Mouse (Mus musculus) liver, embryonic 13.5 days (tissue): ENCODE results near the gene Rrp1. TPM values are rescaled to one million over a fixed set of nuclear protein-coding genes. Genes with fewer than 3 reads are reported as not detected.

ENCODE experiments used
- ATAC-seq: fragments of 200-750 bp; cut with Nextera tagmentation; 2 replicates; pipeline ENCODE4 v1.8.0; 2017; ENCODE audit warnings: low read depth, mild to moderate bottlenecking, moderate number of reproducible peaks, moderate library complexity
- DNase-seq: peaks from one replicate; pipeline ENCODE4 v3.0.0; 2022
- H3K27ac ChIP-seq: fragments of 300-500 bp; sonication (generic); 2 replicates; pipeline ENCODE4 v1.5.1; 2015; ENCODE audit warnings: moderate library complexity, mild to moderate bottlenecking, inconsistent platforms
- H3K27me3 ChIP-seq: fragments of 300-500 bp; sonication (generic); 2 replicates; pipeline ENCODE4 v1.6.1; 2015; ENCODE audit warnings: mild to moderate bottlenecking, inconsistent platforms
- H3K36me3 ChIP-seq: fragments of 300-500 bp; sonication (generic); 2 replicates; pipeline ENCODE4 v1.6.1; 2015; ENCODE audit warnings: mild to moderate bottlenecking, inconsistent platforms
- H3K4me1 ChIP-seq: fragments of 300-500 bp; sonication (generic); replicated peaks from 2 replicates; pipeline ENCODE4 v1.6.1; 2015; ENCODE audit warnings: inconsistent platforms
- H3K4me2 ChIP-seq: fragments of 300-500 bp; sonication (generic); 2 replicates; pipeline ENCODE4 v1.6.1; 2015; ENCODE audit warnings: inconsistent platforms, mild to moderate bottlenecking, moderate library complexity
- H3K4me3 ChIP-seq: fragments of 300-500 bp; sonication (generic); replicated peaks from 2 replicates; pipeline ENCODE4 v1.5.1; 2015; ENCODE audit warnings: mild to moderate bottlenecking, inconsistent platforms
- H3K9ac ChIP-seq: fragments of 300-500 bp; sonication (generic); 2 replicates; pipeline ENCODE4 v1.6.1; 2015; ENCODE audit warnings: mild to moderate bottlenecking, inconsistent platforms
- H3K9me3 ChIP-seq: fragments of 300-500 bp; sonication (generic); replicated peaks from 2 replicates; pipeline ENCODE4 v1.6.1; 2016; ENCODE audit warnings: inconsistent platforms
- WGBS: fragments of 180-500 bp; shearing (Covaris S2); methylation state at CpG from one replicate; pipeline ENCODE4 v1.1.7; 2015; ENCODE audit not compliant: insufficient replicate concordance; 5-methylcytosine and 5-hydroxymethylcytosine counted together
- polyA plus RNA-seq: library from polyadenylated mRNA; unstranded; fragments of >200 nt; fragmentation: Nextera tagmentation; extraction: Ambion mirVana; gene quantifications from 2 replicates; pipeline ENCODE4 v1.2.1, GENCODE M21; 2015

Rrp1 gene
- polyA plus RNA-seq, 1 experiment from 2014 or later: 160 TPM

DNA sequence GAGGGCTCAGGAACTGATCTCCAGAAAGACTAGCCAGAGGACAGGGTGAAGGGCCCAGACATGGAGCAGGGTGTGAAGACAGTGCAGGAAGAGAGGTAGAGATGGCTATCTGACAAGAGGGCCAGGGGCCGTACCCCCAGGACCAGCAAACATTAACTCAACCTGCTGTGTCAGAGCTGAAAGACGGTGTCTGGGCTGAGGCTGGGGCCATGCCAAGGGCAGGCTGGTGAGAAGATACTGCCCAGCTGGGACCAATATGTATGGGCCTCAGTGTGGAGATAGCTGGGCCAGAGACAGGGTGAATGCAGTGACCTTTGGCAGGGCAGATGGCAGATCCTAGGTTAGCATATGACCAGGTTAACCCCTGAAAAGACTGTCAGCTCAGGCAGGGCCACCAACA lies 11.7 kb downstream of the Rrp1 start:
- ATAC-seq (no peak), DNase-seq (no peak)
- Histone ChIP-seq H3K9ac (no peak overlapping the region), H3K4me3 (no peak overlapping the region), H3K4me2 (no peak overlapping the region), H3K9me3 (no peaks in the 10 kb centered on the region), H3K27ac (no peak overlapping the region), H3K36me3 (peaks cover 65% of the 10 kb centered on the region), H3K27me3 (no peaks in the 10 kb centered on the region), H3K4me1 (peaks cover 36% of the 10 kb centered on the region)
- WGBS: 70% methylated on average over 2 of the region's 2 CpGs

DNA sequence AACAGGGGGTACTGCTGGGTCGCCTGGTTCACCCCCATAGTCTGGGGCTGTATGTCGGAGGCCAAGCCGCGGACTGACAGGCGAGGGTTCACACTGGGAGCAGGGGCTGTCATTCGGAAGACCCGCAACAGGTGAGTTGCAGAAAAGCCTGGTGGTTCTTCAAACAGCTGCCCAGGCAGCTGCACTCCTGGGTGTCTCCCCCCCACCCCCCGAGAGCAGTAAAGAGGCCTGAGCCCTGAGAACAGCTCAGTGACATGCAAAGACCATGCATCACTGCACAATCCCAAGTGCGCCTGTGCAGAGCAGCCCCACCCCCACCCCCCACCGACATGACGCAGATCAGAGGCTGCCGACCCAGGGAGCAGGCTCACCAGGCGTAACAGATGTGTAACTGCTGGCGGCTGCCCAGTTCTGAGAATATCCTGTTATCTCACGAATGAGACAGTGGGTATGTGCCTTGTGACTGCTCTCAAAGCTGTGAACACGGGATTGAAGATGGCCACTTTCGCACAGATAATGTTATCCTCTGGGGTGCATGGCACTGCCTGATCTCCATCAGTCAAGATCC lies 13.7 kb downstream of the Rrp1 start:
- peaks cover 48% of the 10 kb centered on the region for H3K36me3 ChIP-seq
- peak; percentile 88 for ATAC-seq
- peak; percentile 66 for DNase-seq
- peaks cover 36% of the 10 kb centered on the region for H3K4me1 ChIP-seq
- H3K9me3 ChIP-seq: no peaks in the 10 kb centered on the region
- H3K4me3 ChIP-seq: no peak overlapping the region
- no peaks in the 10 kb centered on the region; the same call in 1 of the 2 replicates for H3K27me3 ChIP-seq
- H3K9ac ChIP-seq: peak overlapping the region; percentile 40
- peak overlapping the region; percentile 81; the same call in 1 of the 2 replicates for H3K27ac ChIP-seq
- peak overlapping the region; percentile 35 for H3K4me2 ChIP-seq
- 41% methylated on average over 17 of the region's 17 CpGs for WGBS

DNA sequence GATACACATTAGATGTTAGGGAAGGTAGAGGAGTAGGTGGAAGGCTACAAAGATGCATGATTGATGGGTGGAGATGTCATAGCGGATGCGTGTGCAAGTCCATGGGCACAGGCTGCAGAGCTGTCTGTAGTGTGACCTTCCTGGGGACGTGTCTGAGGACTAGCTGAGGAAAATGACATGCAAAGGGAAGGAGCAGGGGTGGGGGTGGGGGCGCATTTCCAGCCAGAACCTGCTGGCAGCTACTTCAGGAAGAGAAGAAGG lies 16.3 kb downstream of the Rrp1 start:
- DNase-seq: no peak
- no peaks in the 10 kb centered on the region for H3K9me3 ChIP-seq
- H3K4me1 ChIP-seq: peaks cover 43% of the 10 kb centered on the region
- H3K27me3 ChIP-seq: peaks cover 10% of the 10 kb centered on the region
- H3K27ac ChIP-seq: no peak overlapping the region
- H3K9ac ChIP-seq: no peak overlapping the region
- WGBS: 53% methylated on average over 4 of the region's 4 CpGs
- no peak for ATAC-seq
- no peak overlapping the region for H3K4me3 ChIP-seq
- H3K4me2 ChIP-seq: no peak overlapping the region
- peaks cover 21% of the 10 kb centered on the region for H3K36me3 ChIP-seq

DNA sequence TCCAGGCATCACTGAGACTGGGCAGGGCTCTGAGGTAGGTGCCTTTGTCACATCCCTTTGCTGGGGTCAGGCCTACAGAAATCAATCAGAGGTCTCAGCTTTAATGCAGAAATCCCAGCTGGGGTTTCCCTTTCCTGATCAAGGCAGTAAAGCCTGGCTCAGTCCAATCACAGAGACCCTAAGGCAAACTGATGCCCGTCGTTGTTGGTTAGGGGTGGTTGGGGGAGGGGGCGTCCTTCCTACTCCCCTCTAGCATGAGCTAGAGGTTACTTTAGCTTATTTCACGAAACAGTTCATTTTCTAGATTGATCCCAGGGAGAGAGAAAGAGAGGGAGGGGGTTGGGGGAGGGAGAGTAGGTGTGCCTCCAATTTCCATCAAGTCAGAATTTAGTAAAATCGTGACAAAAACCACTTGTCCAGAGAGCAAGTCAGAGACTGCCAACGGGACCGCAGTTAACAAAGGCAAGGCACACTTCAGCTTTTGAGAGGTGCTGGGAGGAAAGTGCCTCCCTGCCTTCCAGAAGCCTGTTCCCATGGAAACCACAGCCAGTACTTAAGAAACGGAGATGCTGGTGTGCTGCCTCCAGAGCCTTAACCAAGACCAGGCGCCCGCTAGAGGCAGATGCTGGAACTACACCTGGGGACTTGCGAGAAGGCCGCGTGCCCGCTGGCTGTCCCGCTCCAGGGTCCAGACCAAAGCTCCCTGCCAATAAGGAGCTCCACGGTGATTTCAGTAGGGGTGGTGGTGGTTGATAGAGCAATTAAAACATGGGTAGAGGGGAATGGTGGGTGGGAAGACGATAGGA lies 16.8 kb downstream of the Rrp1 start:
- WGBS: 12% methylated on average over 17 of the region's 17 CpGs
- H3K36me3 ChIP-seq: peaks cover 16% of the 10 kb centered on the region
- no peak overlapping the region for H3K27ac ChIP-seq
- H3K9ac ChIP-seq: no peak overlapping the region
- H3K4me3 ChIP-seq: no peak overlapping the region
- no peaks in the 10 kb centered on the region for H3K9me3 ChIP-seq
- no peak for ATAC-seq
- no peak overlapping the region for H3K4me2 ChIP-seq
- DNase-seq: peak; percentile 81
- peaks cover 15% of the 10 kb centered on the region for H3K27me3 ChIP-seq
- peaks cover 38% of the 10 kb centered on the region for H3K4me1 ChIP-seq

DNA sequence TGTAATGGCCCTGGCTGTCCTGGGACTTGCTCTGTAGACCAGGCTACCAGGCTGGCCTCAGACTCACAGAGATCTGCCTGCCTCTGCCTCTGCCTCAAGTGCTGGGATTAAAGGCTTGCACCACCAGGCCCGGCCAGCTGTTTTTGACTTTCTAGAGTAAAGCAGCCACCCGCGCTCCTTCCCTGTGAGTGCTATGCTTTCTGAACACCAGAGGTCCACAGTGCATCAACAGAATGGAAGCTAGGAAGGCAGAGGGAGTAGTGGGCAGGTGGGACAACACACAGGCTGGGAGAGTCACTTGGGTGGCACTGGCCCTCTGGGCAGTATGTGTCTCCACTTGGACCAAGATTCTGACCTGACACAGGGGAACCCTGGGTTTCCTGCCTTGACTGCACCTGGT lies 17.5 kb downstream of the Rrp1 start:
- no peak overlapping the region for H3K4me2 ChIP-seq
- no peak overlapping the region for H3K27ac ChIP-seq
- WGBS: 72% methylated on average over 3 of the region's 3 CpGs
- peaks cover 10% of the 10 kb centered on the region for H3K36me3 ChIP-seq
- H3K27me3 ChIP-seq: peaks cover 22% of the 10 kb centered on the region
- no peak for DNase-seq
- H3K4me1 ChIP-seq: peaks cover 32% of the 10 kb centered on the region
- H3K9ac ChIP-seq: no peak overlapping the region
- H3K4me3 ChIP-seq: no peak overlapping the region
- no peak for ATAC-seq
- no peaks in the 10 kb centered on the region for H3K9me3 ChIP-seq

DNA sequence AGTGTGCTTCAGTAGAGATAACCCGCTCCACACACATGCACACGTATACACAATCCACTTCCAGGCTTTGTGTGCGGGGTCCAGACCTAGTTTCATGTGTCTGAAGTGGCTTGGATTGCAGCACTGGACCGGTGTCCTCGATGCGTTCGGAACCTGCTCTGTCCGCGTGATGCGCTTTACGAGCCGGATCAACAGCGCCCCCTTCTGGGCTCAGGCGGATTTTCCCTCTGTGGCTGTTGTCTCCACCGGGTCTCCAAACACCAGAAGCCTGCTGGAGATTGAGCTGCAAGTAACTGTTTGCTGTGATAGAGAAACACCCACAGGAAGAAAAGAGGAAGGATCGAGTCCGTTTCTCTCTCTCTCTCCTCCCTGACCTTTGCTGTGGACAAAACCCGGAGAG lies 20.8 kb downstream of the Rrp1 start:
- no peak overlapping the region for H3K4me3 ChIP-seq
- 2% methylated on average over 18 of the region's 18 CpGs for WGBS

DNA sequence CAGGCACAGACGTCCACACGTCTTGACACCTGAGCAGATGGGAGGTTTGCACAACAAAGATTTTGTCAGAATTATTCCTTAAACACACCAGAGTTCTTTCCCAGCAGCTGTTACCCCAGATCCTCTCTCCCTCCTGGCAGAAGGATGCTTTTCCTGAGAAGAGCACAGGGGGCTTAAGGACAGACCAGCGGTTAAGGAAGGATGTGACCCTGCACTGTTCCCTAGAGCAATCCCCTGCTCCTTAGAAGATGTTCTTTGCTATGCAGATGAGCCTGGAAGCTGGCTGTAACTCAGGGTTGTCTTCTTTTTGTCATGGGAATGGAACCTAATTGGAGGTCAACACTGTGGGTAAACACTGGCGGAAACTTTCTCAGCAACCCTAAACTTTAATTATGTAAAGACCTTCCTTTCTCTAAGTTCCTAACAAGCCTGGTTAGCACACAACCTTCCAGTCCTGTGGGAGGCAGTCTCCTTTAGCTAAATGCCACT lies 21.8 kb downstream of the Rrp1 start:
- no peak overlapping the region for H3K9ac ChIP-seq
- H3K4me3 ChIP-seq: no peak overlapping the region
- H3K27ac ChIP-seq: no peak overlapping the region
- H3K36me3 ChIP-seq: no peaks in the 10 kb centered on the region
- ATAC-seq (no peak), DNase-seq (no peak)
- no peaks in the 10 kb centered on the region for H3K9me3 ChIP-seq
- 26% methylated on average over 4 of the region's 4 CpGs for WGBS
- no peak overlapping the region for H3K4me2 ChIP-seq
- H3K27me3 ChIP-seq: peaks cover 48% of the 10 kb centered on the region
- H3K4me1 ChIP-seq: peaks cover 11% of the 10 kb centered on the region; the same call in 1 of the 2 replicates

More for the DNA sequence above, 20.8 kb downstream of the Rrp1 start:
- Histone ChIP-seq H3K9ac (no peak overlapping the region), H3K27me3 (peaks cover 48% of the 10 kb centered on the region), H3K36me3 (no peaks in the 10 kb centered on the region), H3K9me3 (no peaks in the 10 kb centered on the region), H3K4me2 (no peak overlapping the region), H3K27ac (no peak overlapping the region), H3K4me1 (peaks cover 11% of the 10 kb centered on the region; the same call in 1 of the 2 replicates)
- ATAC-seq (peak; percentile 33; the same call in 1 of the 2 replicates), DNase-seq (peak; percentile 60)

DNA sequence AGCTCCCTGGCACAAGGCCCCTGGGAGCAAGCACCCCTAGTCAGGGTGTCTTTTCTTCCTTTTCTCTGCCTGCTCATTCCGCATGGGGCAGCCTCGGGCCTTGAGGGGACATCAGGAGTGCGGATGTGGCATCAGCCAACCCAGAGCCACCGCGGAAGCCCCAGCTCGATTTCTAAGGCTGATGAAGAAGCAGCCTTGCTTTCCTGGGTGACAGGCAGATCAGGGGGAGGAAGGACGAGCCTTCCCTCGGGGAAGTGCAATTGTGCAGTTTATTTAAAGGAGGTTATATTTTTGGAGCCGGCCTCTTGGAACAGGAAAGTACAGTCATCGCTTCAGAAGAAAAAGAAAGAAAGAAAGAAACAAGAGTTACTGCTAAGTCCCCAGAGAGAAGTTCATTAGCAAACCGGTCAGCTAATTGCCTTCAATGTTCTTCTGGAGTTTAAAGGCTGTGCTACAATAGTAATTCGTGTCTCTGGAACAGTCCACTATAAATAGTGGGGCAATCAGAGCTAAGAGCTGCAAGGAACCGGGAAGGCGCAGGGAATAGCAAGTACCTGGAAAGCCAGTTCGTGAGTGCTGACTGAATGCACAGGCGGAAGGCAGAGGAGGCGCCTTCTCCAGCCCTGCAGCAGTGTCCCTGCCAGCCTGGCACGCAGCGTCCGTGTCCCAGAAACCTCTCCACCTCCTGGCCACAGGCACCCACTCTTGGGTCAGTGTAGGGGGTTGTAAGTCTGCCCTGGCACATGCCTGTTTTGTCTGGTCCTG lies 24.4 kb downstream of the Rrp1 start:
- Histone ChIP-seq H3K27ac (no peak overlapping the region), H3K4me1 (peaks cover 11% of the 10 kb centered on the region; the same call in 1 of the 2 replicates), H3K9me3 (no peaks in the 10 kb centered on the region), H3K4me3 (no peak overlapping the region), H3K27me3 (peaks cover 48% of the 10 kb centered on the region), H3K9ac (no peak overlapping the region), H3K36me3 (no peaks in the 10 kb centered on the region), H3K4me2 (no peak overlapping the region)
- DNase-seq: no peak
- ATAC-seq: no peak
- 58% methylated on average over 20 of the region's 20 CpGs for WGBS

DNA sequence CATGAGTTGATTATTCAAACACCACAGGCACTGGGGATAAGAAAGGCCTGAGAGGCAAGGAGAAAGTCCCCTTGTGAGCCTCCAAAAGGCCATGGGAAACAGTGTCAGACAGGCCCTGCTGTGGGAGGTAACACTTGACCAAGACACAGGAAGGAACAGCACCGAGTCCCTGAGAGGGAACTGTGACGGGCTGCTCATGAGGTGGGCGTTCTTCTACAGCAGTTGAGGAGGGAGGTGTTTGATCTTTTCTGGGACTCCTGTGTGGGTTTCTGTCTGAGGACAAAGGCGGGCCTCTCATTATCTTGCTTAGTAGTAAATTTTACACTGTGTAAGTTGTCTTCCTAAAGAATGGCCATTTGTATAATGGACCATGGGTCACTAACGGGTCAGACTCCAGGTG lies 27.3 kb downstream of the Rrp1 start:
- H3K4me2 ChIP-seq: no peak overlapping the region

DNA sequence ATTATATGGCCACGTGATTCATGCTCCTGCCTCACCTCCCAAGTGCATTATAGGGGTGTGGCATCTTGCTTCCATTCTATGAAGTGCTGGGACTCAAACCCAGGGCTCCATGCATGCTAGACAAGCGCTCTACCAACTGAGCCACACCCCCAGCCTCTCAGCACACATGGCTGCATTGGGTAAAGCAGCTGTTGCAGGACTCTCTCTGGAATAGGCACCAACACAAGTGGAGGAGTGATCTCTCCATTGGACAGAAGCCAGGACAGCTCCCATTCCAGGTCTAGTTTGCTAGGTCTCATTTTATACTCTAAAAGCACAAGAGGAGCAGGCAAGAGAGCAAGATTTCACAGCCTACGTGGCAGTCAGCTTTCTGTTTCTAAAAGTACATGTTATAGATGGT lies 29.3 kb downstream of the Rrp1 start:
- no peaks in the 10 kb centered on the region for H3K4me1 ChIP-seq
- WGBS: 59% methylated on average over 3 of the region's 3 CpGs
- no peaks in the 10 kb centered on the region for H3K36me3 ChIP-seq
- no peak for DNase-seq
- H3K27ac ChIP-seq: no peak overlapping the region
- H3K4me3 ChIP-seq: no peak overlapping the region
- no peak overlapping the region for H3K9ac ChIP-seq
- H3K27me3 ChIP-seq: peaks cover 8% of the 10 kb centered on the region
- ATAC-seq: no peak
- H3K4me2 ChIP-seq: no peak overlapping the region
- H3K9me3 ChIP-seq: 0 out of 2 replicates have a peak, but pooled peaks cover under 1% of the 10 kb centered on the region

More for the DNA sequence above, 27.3 kb downstream of the Rrp1 start:
- Histone ChIP-seq H3K4me1 (no peaks in the 10 kb centered on the region), H3K4me3 (no peak overlapping the region), H3K36me3 (no peaks in the 10 kb centered on the region), H3K9me3 (no peaks in the 10 kb centered on the region), H3K9ac (no peak overlapping the region), H3K27ac (no peak overlapping the region), H3K27me3 (peaks cover 28% of the 10 kb centered on the region)
- WGBS: 53% methylated on average over 5 of the region's 5 CpGs
- ATAC-seq (no peak), DNase-seq (no peak)

DNA sequence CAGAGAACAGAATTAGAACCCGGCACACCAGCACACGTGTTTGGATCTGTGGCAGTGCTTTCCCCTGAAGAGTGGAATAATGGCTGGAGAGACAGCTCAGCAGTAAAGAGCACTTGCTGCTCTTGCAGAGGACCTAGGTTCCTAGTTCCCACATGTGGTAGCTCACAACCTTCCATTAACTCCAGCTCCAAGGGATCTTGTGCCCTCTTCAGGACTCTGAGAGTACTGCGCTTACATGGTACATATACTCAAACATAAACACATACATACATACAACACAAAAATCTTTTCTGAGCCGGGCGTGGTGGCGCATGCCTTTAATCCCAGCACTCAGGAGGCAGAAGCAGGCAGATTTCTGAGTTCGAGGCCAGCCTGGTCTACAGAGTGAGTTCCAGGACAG lies 34.3 kb downstream of the Rrp1 start:
- no peak overlapping the region for H3K9ac ChIP-seq
- no peak for ATAC-seq
- 88% methylated on average over 7 of the region's 7 CpGs for WGBS

More for the DNA sequence above, 34.3 kb downstream of the Rrp1 start:
- no peak for DNase-seq
- Histone ChIP-seq H3K4me1 (peaks cover 2% of the 10 kb centered on the region; the same call in 1 of the 2 replicates), H3K4me3 (no peak overlapping the region), H3K27me3 (peaks cover 6% of the 10 kb centered on the region; the same call in 1 of the 2 replicates), H3K4me2 (no peak overlapping the region), H3K36me3 (no peaks in the 10 kb centered on the region), H3K27ac (no peak overlapping the region), H3K9me3 (0 out of 2 replicates have a peak, but pooled peaks cover 5% of the 10 kb centered on the region)
